Mouse (Mus musculus) embryo, embryonic 10.5 days (tissue): ENCODE measurements around the gene U2af1.

Experiments used
- DNase-seq: peaks from one replicate; pipeline ENCODE4 v3.0.0-alpha.2; 2015; ENCODE audit warnings: low spot score

The U2af1 gene

DNA sequence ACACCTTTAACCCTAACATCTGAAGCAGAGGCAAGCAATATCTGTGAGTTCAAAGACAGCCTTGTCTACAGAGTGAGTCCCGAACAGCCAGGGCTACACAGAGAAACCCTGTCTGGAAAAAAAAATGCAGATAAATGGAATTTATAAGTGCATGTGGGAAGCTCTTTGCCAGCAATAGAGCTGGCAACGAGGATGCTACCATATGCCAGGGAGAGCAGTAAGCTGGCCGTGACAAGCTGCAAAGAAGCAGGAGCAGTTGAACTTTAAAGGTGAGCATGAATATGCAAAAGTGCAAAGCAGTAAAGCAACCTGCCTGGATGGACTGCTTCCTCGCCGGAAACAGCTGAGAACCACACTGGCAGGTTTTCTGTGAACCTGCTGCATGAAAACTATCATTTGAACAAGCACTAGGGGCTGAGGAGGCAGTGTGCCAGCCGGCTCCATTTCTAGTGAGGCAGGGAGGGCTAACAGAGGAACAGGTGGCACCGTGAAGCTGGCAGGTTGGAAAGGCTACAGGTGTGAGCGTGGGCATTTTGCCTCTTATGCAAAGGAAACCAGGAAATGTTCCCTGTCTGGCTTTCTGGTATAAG, 2.1 kb upstream of the U2af1 start:
- no peak for DNase-seq

DNA sequence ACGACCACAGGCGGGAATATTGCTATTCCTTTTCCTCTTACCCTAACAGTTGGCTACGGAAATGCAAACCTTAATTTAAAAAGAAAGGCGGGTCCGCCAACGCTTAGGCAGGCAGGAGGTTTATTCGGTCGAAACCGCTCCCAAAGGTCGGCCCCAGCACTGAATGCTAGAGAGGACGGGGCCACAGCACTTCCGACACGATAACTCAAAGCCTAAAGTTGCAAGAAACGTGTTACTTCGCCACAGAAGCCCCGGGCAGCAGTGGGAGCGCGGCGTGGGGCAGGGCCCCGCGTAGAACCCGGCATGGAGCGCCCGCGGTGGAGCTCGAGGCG, 590 bp downstream of the U2af1 start:
- DNase-seq = no peak

DNA sequence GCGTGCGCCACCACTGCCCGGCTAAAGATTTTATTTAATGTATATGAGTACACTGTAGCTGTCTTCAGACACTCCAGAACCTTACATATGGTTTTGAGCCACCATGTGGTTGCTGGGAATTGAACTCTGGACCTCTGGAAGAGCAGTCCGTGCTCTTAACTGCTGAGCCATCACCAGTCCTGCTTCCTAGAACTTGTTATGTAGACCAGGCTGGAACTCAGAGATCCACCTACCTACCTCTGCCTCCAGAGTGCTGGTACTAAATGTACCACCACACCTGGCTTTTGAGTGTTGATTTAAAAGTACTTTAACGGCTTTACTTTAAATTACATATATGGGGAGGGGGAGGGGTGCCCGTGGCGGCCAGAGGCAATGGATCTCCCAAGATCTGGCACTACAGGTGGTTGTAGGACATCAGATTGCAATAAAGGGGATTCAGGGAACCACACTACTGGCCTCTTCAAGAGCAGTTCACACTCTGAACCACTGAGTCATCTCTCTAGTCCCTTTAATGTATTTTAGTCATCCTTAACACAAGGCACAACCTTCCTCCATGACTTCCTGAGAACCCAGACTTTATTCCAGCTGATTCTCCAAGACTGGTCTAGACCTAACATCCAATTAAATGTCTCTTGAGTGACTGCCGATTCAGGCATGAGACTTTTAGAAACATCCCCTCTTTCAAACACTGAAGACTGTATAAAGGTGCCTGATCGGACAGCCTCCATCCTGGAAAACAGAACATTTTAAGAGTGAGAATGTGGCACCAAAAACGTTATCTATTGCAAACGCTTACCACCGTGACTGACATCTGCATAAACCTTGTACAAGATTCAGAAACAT, 1.3 kb downstream of the U2af1 start:
- DNase-seq = no peak

DNA sequence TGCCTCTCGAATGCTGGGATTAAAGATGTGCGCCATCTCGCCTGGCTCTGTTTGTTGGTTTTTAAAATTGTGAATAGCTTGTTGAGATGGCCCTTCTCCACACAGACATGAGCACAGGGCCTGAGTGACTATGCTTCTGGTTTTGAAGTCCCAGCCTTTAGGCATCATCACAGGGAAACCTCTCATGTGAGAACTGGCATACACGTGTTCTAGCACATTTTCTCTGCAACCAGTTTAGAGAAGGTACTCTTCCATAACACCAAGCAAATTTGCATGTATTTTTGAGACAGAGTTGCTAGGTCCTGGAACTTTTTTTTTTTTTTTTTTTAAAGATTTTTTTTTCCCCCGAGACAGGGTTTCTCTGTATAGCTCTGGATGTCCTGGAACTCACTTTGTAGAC, 2.0 kb downstream of the U2af1 start:
- DNase-seq = no peak

DNA sequence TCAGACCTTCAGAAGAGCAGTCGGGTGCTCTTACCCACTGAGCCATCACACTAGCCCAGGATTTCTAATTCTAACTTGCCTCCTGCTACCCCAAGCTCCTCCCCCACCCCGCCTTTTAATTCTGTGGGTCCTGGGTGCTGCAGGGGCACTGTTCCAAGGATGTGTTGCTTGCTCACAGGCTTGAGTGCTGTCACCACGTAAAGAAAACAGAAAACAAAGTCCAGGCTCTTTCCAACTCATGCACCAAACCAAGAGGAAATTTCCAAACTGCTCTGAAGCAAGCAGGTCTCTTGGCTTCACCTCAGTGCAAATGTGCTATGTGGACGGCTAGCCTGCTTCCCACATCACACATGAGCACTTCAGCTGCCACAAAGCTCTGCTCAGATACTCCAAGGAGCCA, 3.3 kb downstream of the U2af1 start:
- DNase-seq = no peak

DNA sequence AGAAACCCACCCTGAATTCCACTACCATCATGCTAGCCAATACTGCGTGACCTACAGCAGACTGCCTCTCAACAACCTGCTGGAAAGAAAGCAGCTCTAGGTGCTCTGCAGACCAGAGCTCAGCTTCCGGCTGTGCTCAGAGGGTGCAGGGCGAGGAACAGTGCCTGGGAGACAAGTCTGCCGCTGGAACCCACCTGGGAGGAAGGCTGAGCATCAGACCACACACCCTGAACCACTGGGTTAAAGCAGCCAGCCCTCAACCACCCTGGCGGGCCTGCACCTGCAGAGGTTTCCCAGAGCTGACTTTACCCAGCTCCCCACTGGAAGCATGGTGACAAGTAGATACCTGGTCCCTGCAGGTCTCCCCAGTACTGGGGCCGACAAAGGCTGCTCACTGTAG, 5.4 kb downstream of the U2af1 start:
- DNase-seq = no peak

DNA sequence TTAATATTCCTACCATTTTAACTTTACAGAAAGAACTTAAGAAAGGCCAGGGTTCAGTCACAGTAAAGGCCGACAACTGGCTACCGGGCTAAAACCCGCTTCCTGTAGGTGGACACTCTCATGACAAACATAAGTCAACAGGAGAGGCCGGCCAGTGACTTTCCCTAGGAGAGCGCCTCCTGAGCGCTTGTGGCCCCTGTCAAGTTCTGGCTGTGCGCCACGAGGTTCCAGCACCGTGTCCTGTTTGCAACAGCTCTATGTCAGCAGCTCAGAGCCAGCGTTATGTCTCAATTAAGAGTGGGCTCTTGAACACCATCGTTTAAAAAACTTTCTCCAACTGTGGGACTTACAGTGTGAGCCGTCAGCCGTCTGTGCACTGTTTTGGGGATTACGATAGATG, 6.5 kb downstream of the U2af1 start:
- DNase-seq = no peak

DNA sequence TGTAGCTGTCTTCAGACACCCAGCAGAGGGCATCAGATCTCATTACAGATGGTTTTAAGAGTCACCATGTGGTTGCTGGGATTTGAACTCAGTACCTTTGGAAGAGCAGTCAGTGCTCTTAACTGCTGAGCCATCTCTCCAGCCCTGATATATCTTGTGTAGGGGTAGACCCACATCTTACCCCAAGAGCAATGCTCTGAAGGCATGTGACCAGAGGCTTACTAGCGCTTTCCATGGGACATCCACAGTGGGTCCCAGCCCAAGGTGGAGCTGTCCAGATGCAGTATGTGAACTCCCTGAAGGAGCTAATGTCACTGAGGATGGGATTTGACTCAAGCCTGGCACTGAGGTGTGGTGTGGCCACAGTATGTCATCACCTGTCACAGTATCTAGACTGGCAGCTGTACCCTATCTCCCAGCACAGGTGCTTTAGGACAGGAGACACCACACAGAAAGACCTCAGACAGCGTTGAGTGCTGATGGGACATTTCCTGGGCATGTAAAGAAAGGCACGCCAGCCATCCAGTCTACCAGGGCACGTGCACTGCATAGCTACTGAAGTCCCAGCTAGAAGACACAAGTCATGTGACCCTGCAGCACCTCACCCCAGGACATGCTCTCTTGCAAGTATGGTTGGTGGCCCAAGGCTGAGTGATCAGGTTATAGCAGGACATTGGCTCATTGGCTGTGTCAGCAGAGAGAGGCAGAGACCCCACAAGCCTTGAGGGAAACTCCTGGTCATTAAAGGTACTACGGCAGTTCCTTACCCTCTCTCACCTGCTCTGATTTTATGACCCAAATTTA, 12.3 kb downstream of the U2af1 start:
- DNase-seq = no peak

DNA sequence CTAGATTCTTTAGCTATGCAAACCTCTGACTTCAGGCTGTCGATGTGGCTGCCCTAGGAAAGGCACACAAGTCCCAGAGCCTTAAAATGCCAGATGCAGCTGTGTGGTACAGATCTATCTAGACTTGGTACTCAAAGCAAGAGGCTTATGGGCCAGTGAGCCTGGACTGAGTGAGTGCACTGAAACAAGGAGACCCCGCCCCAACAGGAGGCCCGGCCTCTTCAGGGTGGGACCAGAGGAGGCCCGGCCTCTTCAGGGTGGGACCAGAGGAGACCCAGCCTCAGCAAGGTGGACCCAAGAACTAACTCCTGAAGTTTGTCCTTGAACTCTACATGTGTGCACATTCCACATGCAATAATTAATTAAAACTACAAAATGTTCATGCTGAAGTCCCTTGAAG, 15.8 kb downstream of the U2af1 start:
- DNase-seq = no peak

DNA sequence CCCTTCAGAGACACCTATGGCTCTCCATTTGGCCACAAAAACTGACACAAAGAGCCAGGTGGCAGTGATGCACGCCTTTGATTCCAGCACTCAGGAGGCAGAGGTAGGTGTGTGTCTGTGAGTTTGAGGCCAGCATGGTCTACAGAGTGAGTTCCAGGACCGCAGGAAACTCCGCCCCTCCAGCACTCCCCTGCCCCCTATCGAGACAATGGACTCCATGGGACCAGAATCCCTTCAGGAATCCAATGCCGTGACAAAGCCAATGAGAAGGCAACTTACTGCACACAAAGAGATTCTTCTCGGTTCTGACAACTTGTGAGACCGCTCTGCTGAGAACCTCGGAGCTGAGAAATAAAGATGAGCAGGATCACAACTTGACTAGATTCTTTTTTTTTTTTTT, 16.4 kb downstream of the U2af1 start:
- DNase-seq = no peak

DNA sequence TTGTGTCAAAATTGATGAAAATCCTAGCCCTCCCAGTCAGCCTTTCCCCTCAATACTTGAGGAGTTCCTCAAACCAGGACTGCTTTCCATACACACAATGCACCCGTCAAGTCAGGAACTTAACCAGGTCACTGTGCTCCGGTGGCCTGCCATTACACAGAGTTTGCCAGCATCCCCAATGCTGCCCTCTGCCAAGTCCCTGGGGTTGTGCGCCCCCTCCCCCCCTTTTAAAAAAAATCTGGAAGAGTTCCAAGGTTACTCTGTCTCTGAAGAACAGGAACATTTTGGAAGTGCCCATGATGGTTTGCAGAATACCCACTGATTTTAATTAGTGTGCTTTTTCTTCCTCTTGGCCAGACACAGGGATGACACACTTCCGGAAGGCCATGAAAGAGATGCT, 19.0 kb downstream of the U2af1 start:
- DNase-seq = no peak

DNA sequence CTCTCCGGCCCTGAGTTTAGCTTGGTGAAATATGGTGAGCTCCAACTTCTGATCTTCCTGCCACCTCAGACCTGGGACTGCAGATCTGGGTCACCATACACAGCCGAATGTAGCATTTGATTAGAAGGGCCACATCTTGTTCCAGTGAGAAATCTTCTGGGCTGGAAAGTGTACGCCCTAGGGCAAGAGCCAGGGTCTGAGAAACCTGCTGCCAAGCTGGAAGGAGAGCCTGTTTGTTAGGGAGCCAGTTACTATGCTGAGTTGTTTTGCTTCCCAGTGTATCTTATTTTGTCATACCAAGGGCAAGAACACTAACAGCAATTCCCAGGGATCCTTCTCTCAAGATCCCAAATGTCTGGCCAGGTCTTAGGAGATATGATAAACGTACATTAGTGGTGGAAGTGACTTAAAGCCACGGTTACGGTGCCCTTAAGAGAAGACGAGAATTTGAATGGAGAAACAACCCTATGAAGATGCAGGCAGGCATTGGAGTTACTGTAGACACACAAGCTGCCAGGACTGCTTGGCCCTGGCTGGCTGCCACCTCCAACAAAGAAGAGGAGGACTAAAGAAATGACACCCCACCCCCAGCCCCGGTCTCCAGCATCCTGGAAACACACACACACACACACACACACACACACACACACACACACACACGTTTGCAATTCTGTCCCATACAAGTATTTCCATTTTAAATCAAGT, 20.7 kb downstream of the U2af1 start:
- no peak for DNase-seq

DNA sequence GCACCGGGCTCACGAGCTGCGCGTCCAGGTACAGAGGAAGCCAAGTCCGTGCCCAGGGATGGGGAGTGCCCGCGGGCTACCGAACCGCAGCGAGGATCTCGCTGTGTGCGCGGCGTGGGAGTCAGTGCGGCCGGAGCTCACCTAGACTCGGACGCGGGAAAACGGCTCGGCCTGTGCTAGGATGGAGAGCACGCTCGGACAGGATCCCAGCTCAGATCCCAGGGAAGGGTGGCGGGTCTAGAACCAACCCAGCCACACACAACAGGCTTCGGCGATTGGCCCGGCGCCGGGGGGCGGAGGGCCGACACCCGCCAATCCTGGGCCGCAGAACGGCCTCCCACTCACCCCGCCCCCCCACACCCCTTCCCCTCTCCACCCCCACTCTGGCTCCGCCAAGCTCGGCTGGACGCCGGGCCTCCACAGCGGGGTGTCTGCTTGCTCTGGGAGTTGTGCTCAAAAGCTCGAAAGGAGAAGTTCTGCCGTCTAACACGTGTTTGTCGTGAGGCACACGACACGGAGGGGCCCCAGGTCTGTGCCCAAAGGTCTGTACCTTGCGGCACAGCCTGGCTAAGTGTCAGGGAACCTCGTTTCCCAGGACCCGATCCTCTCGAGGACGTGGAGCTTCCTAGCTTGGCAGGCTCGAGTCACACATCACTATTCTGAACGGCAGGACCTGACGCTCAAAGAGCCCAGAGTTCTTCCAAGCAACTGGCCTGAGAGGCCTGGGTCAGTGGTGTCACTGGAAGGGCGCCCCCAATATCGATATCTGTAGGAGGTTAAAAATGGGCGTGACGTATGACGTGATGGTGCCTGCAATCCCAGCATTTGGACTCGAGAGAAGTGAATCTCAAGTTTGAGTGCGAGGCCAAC, 21.5 kb downstream of the U2af1 start, which contains the start of gene Cbs:
Gene Cbs, minus strand, starts transcription at position 297 of the 870 bp plus-strand sequence.
- peak; percentile 79 for DNase-seq

DNA sequence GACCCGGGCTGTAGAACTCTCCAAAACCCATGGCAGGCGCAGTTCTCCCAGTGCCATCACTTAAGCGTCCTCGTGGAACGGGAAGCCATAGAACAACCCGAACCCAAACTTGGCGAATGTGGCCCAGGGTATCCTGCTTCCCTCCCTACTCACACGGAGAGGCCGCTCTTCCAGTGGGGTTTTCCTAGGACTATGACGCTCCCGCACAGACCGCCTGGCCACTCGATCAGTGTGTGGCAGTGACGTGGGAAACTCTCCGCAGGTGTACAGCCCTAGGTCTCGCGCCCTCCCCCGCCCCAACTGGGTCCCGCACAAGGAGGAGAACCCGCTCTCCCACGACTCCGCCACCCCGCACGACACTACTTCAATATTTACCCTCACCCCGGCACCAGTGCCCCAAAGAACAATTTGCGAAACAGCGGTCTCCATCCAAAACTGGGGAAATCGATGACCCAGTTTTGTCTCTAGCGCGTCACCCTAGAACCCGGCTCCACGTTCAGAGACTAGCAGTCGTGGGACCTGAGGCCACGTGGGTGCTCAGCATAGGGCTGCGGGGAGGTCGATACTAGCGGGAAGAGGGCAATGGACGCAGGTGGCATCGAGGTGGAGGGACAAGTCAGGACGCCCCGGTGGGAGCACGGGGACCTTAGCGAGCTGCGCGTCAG, 22.3 kb downstream of the U2af1 start:
- peak; percentile 30 for DNase-seq

DNA sequence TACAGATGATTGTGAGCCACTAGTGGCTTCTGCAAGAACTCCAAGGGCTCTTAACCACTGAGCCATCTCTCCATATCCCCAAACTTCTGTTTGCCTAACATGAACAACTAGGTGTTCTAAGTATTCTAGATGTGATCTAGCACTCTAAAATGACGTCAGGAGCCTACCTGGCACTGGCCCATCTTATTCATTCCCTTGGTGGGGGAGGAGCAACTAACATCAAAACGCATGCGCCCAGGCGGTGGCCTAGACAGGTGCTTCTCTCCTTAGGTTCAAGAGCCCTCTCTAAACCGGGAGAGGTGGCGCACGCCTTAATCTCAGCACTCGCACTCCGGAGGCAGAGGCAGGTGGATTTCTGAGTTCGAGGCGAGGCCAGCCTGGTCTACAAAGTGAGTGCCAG, 22.9 kb downstream of the U2af1 start:
- no peak for DNase-seq

DNA sequence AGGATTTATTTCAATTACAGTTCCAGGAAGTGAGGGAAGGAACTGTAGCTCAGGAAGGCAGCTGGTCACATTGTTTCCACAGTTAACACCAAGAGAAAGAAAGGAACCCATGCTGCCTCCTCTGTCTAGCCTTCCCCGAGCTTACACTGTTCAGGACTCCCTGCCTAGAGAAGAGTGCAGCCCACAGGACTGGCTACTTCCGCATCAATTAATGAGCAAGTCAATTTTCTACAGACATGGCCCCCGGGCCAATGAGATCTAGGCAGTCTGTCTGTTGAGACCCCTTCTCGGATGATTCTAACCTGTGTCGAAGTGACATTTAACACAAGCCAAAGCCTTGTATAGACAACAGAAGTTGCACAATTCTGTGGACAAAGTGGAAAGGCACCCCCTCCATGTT, 23.8 kb downstream of the U2af1 start:
- no peak for DNase-seq

DNA sequence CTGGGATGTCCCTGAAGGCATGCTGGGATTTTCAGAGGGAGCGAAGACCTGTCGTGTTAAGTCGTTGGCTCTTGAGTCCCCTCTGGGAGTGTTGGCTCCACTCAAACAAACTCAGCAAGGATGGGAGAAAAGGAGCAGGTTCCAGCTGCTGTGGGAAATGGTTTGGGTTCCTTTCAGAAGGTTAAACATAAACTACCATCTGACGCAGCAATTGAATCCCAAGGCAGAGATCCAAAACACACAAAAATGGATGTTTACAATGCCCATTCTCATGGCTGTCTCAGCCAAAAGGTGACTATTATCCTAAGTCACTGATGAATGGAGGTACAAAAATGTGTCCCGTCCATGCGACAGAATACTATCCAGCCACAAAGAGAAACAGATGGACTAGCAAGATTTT, 25.7 kb downstream of the U2af1 start:
- DNase-seq = no peak

DNA sequence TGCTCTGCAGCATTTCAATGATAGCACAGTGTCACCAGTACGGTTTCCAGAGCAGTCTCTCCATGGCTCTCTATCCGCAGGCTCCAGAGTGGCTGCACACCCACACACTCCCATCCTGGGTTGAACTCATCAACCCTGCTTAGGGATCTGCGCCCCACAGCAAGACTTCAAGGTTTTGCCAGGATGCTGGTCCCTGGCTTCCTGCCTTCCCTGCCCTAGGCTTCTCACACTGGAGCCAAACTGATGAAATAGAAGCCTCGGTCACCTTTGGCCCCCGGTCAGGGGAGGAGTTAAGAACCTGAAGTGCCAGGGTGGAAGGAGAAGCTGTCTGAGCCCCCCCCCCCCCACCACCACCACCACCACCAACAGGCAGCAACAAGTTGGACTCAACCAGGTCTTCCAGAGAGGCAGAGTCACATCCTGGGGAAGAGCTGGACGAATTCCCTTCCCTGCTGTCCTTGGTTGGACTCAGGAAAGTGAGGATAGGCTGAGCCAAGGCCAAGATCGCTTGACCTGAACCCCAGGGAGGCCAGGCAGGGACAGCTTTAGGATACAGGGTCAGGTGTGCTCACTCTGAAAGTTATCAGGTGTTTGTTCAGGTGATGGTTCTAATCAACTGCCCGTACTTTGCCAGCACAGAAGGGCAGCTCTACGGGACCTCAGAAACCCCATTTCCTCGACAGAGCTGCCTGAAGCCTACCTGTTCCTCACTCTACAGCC, 27.5 kb downstream of the U2af1 start:
- no peak for DNase-seq

DNA sequence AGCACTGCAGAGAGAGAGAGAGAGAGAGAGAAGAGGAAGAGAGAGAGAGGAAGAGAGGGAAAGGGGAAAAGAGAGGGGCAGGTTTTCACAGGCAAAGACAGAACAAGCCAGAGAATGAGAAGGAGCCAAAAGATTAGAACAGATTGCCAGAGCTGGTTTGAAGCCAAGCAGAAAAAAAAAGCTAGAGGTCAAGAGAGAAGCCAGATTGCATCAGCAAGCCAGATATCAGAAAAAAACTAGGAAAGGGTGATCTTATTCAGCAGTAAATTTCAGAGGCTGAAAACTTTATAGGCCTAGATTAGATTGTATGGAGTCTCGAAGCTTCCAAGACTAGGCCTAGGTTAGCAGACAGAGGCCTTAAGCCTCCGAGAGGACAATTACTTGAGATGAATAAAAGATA, 30.7 kb downstream of the U2af1 start:
- no peak for DNase-seq

DNA sequence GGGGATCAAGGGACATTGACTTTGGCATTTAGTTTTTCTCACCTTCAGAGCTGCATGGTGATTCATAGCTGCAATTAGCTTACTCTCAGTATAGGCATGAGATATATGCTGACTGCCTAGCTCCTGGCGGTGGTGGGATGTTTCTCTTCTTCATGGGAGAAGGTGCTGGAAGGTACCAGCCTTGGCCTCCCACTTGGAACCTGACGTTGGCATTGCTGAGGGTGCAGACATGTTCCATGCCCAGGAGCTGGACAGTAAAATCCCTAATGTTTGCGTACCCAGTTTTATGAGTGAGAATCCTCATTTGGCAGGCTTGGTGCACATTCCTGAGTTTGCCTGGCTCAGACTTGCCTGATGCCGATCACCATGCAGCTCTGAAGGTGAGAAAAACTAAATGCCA, 35.6 kb downstream of the U2af1 start:
- no peak for DNase-seq
